Mouse (Mus musculus): Measurements from ENCODE around the gene Cts3. TPM values are rescaled to one million over a fixed set of nuclear protein-coding genes. Genes with fewer than 3 reads are reported as not detected.

Cts3 gene
- not detected in 2 replicates for polyA plus RNA-seq (2015; fragmentation: Nextera tagmentation; extraction: Ambion mirVana)

DNA sequence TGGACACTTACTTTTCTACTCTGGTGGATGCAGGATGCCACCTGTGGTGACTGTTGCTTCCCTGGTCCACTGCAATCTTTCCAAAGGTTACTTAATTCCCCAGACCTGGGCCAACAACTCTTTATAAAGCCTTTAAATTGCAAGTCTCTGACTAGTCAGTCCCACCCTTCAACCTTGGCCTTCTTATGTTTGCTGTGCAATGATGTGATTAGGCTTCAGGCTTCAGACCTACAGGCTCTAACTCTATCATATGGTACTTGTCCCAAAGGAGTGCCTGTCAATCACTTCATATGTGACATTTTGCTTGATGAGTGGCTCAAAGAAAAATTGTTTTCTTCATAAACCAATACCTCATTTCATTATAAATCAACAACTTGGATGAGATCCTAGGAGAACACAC, at the start of gene Cts3:
Gene Cts3, minus strand, starts transcription at position 101 of the 400 bp plus-strand sequence.

DNA sequence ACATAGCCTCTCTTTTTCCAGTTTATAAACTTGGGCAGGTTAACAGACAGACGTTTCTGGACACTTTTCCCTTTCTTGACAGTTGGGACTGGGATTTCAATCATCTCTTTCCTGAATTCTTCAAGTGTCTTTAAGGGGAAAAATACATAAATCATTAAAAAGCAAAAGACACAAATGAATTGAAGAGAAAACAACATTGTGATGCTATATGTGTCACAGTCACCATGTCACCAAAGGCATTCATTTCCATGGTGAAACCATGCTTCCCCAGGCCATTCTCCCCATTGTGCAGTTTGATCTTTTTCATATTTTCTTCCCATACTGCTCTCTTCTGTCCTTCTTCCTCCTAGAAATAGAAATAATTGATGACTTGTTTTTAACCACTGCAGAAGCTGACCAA, 1.9 kb downstream of the Cts3 start, which contains the start of gene Gm49352:
Gene Gm49352, minus strand, starts transcription at position 101 of the 400 bp plus-strand sequence.

DNA sequence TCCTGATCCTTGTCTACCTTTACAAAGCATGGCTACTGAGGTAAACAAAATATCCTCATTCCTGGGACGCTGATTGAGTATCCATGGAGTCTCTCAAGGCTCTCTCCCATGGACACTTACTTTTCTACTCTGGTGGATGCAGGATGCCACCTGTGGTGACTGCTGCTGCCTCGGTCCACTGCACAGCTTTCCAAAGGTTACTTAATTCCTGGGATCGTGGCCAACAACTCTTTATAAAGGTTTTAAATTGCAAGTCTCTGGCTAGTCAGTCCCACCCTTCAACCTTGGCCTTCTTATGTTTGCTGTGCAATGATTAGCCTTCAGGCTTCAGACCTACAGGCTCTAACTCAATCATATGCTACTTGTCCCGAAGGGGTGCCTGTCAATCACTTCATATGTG, 28.3 kb downstream of the Cts3 start, which contains the start of gene Ctsm:
Gene Ctsm, minus strand, starts transcription at position 209 of the 400 bp plus-strand sequence.

Other genes starting within 250 kb of the Cts3 start
- gene Cts7, start 211.9 kb downstream of the Cts3 start, polyA plus RNA-seq (2015; fragmentation: Nextera tagmentation; extraction: Ambion mirVana) = not detected in 2 replicates
- gene Ctsm, start 28.3 kb downstream of the Cts3 start, polyA plus RNA-seq (2015; fragmentation: Nextera tagmentation; extraction: Ambion mirVana) = not detected in 2 replicates
- not detected in 2 replicates for gene Gm49352, start 2.0 kb downstream of the Cts3 start, polyA plus RNA-seq (2015; fragmentation: Nextera tagmentation; extraction: Ambion mirVana)

All from adrenal gland, postnatal 0 days (tissue).